Mouse (Mus musculus) olfactory bulb, adult 2 months (tissue): ENCODE results near the gene Arcn1.

Experiments
- CTCF ChIP-seq: fragments of 200-500 bp; IDR thresholded peaks from 2 replicates; pipeline ENCODE4 v1.5.1; 2012; ENCODE audit warnings: low read depth, mild to moderate bottlenecking, low read length, moderate library complexity; ENCODE audit not compliant: insufficient read depth
- POLR2A ChIP-seq: fragments of 200-500 bp; IDR thresholded peaks from 2 replicates; pipeline ENCODE4 v1.6.1; 2012; ENCODE audit warnings: mild to moderate bottlenecking, low read depth, low read length, moderate library complexity; ENCODE audit not compliant: insufficient read depth

DNA sequence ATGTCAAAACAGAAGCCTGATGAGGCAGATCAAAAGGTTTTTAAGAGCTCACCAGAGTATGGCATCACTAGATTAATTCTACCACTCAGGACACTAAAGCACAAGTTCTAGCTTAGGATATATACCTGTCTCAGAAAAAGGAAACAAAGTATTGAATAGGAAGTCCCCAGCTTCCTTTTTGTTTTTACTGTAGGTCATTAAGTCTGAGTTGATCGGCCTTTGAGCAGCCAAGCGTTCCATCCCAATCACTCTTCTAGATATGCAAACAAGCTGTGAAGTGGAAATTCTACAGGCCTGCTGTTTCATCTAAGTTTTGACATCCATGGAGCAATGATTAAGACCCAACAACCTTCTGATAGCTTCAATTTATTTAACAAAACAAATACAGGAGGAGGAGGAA lies 6.8 kb downstream of the Arcn1 start:
- TF ChIP-seq CTCF (no peak), POLR2A (no peak)
